Mouse (Mus musculus) liver, embryonic 18 days (tissue): ENCODE measurements around the gene Etnppl. TPM values are rescaled to one million over a fixed set of nuclear protein-coding genes. Genes with fewer than 3 reads are reported as not detected.

Experiments
- polyA plus RNA-seq: library from polyadenylated mRNA; depleted of rRNA; stranded (reverse); fragments of >200 nt; gene quantifications from 2 replicates; pipeline ENCODE4 v1.2.3, GENCODE M21; 2012; rRNA removed

The Etnppl gene
- polyA plus RNA-seq = 15.4 and 18.4 TPM in 2 replicates

DNA sequence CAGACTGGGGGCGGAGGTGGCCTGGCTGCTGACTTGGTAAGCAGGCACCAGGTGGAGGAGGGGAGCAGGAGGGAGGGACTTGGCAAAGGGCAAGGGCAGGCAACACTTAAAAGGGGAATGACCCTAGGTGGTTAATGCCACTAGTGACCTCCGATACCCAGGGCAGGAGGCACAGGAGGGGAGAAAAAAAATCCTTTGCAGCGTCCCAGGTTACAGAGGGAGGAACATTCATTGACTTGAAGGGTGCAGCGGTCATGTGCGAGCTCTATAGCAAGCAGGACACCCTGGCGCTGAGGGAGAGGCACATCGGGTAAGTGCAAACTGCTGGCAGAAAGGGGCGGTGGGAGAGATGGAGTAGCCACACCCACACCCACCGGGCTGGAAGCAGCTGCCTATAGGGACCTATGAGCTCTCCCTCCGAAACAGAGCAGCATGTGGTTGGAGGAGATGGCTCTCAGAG is at the start of gene Etnppl:
Etnppl (plus strand) TSS at position 10 of the 460 bp plus-strand sequence.

Other genes starting within 250 kb of the Etnppl start
- gene Ostc, start 92.0 kb downstream of the Etnppl start, polyA plus RNA-seq = 172 TPM in 2 replicates
- gene Rpl34, start 113.0 kb downstream of the Etnppl start, polyA plus RNA-seq = 1,219 and 1,251 TPM in 2 replicates